Mouse (Mus musculus) limb, embryonic 11.5 days (tissue): Measurements from ENCODE around the gene Slc22a23. TPM values are rescaled to one million over a fixed set of nuclear protein-coding genes. Genes with fewer than 3 reads are reported as not detected.

Experiments
- ATAC-seq: fragments of 200-750 bp; cut with Nextera tagmentation; 2 replicates; pipeline ENCODE4 v1.8.0; 2017; ENCODE audit warnings: low read depth; ENCODE audit not compliant: insufficient number of reproducible peaks, low FRiP score, low TSS enrichment
- DNase-seq: peaks from one replicate; pipeline ENCODE4 v3.0.0-alpha.2; 2015; ENCODE audit warnings: low spot score
- H3K27ac ChIP-seq: fragments of 300-500 bp; sonication (generic); replicated peaks from 2 replicates; pipeline ENCODE4 v1.5.1; 2014; ENCODE audit warnings: low read depth, mild to moderate bottlenecking, low read length
- H3K27me3 ChIP-seq: fragments of 300-500 bp; sonication (generic); 2 replicates; pipeline ENCODE4 v1.6.1; 2014; ENCODE audit warnings: mild to moderate bottlenecking, low read length, mixed read lengths; ENCODE audit not compliant: control insufficient read depth, insufficient read depth
- H3K36me3 ChIP-seq: fragments of 300-500 bp; sonication (generic); 2 replicates; pipeline ENCODE4 v1.6.1; 2014; ENCODE audit warnings: mild to moderate bottlenecking, low read length, moderate library complexity, mixed read lengths; ENCODE audit not compliant: control insufficient read depth, insufficient read depth
- H3K4me1 ChIP-seq: fragments of 300-500 bp; sonication (generic); 2 replicates; pipeline ENCODE4 v1.6.1; 2014; ENCODE audit warnings: low read length, mixed read lengths; ENCODE audit not compliant: control insufficient read depth, insufficient read depth
- H3K4me2 ChIP-seq: fragments of 300-500 bp; sonication (generic); 2 replicates; pipeline ENCODE4 v1.6.1; 2014; ENCODE audit warnings: low read depth, mild to moderate bottlenecking, moderate library complexity; ENCODE audit not compliant: severe bottlenecking
- H3K4me3 ChIP-seq: fragments of 300-500 bp; sonication (generic); 2 replicates; pipeline ENCODE4 v1.5.1; 2014; ENCODE audit warnings: low read depth, low read length
- H3K9ac ChIP-seq: fragments of 300-500 bp; sonication (generic); 2 replicates; pipeline ENCODE4 v1.6.1; 2014; ENCODE audit warnings: mild to moderate bottlenecking, low read length
- H3K9me3 ChIP-seq: fragments of 300-500 bp; sonication (generic); 2 replicates; pipeline ENCODE4 v1.6.1; 2016; ENCODE audit warnings: low read length; ENCODE audit not compliant: control insufficient read depth
- WGBS: fragments of 180-500 bp; shearing (Covaris S2); extraction: QIAGEN DNeasy Blood & Tissue Kit; methylation state at CpG from one replicate; pipeline ENCODE4 v1.1.7; 2014; 5-methylcytosine and 5-hydroxymethylcytosine counted together
- polyA plus RNA-seq: library from polyadenylated mRNA; unstranded; fragments of >200 nt; fragmentation: Nextera tagmentation; extraction: Ambion mirVana; gene quantifications from 2 replicates; pipeline ENCODE4 v1.2.1, GENCODE M21; 2014

Slc22a23 gene
- polyA plus RNA-seq, 1 experiment from 2014 or later: 3.2 TPM

DNA sequence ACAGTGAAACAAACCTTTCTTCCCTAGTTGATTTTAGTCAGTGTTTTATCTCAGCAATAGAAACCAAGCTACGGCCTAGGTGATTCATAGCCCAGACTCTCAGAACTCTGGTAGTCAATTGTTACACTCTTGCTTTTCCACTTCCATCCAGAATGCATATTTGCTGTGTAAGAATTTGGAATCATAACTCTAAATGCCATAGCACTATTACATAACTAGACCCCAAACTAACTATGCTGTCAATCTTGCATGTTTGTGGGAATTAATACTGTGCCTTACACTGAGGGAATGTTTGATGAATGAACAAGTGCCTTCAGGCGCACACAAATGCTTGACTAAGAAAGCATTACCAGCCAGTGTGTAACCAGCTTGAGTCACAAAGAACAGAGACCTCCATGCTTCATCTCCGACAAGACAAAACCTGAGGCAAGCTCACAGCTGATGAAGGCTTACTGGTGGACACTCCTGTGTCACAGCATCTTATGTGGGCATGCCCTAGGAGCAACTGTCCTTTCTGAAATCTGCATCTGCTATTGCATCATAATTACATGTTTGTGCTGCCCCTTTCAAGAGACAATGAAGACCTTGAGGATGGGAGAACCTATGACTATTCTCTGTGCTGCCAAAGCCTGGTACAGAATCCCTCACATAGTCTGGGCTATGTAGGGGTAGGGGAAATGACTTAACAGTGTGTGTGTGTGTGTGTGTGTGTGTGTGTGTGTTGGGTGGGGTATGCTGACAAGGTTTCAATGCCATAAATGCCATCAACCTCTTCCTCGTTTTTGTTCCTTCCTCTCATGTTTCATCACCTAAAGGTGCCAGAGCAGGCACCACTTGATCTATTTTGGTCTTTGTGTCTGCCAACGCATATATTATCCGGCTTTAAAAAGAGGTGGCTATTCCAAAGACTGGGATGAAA lies 27.2 kb upstream of the Slc22a23 start:
- no peak overlapping the region for H3K9ac ChIP-seq
- H3K4me1 ChIP-seq: no peaks in the 10 kb centered on the region
- no peaks in the 10 kb centered on the region for H3K27me3 ChIP-seq
- 83% methylated on average over 6 of the region's 6 CpGs for WGBS
- no peak overlapping the region for H3K4me3 ChIP-seq
- no peaks in the 10 kb centered on the region for H3K9me3 ChIP-seq
- no peak overlapping the region for H3K4me2 ChIP-seq
- H3K27ac ChIP-seq: no peak overlapping the region
- no peaks in the 10 kb centered on the region for H3K36me3 ChIP-seq
- ATAC-seq (no peak), DNase-seq (no peak)

DNA sequence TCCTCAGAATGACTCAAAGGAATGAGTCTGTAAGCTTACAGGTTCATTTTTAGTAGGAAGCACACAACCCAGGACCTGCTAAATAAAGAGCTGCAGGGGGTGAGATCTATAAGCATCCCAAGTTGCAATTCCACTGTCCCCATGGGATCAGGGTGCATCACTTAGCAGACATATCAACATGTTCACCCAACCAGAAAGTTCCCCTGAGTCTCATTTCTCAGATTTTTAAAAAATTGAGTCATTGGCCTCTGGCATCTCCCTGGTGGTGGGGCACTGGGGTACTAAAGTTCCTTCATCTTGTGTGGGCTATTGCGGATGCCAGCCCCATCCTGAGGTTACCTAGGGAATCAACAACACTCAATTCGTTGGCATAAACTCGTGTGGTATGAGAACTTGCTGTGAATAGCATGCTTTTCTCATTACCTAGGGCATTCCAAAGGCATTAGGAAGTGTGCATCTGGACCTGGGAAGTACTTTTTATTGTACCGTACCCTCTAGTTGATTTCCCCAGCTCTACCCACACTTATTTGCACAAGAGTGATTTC lies 25.4 kb upstream of the Slc22a23 start:
- no peak overlapping the region for H3K9ac ChIP-seq

DNA sequence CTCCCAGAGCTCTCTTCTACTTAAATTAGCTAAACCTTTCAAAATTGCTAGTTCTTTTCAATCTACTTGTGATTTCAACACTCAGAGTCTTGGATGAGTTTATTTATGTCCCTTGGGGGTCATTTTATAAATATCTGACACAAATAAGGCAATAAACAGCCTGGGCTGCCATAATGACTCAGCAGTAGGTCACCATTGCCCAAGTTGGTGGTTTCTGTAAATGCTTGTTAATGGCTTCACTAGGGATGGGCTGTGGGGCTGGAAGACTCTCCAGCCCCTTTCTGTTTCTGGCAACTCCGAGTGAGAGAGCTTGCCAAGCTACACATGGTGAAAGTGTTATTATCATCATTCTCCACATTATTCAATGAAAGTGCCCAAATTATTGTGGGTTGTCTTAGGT lies 20.2 kb upstream of the Slc22a23 start:
- DNase-seq: no peak
- Histone ChIP-seq H3K4me2 (no peak overlapping the region), H3K9ac (no peak overlapping the region), H3K9me3 (no peaks in the 10 kb centered on the region), H3K36me3 (no peaks in the 10 kb centered on the region), H3K4me3 (no peak overlapping the region), H3K27ac (no peak overlapping the region), H3K27me3 (no peaks in the 10 kb centered on the region), H3K4me1 (no peaks in the 10 kb centered on the region)
- ATAC-seq: no peak
- WGBS: 60% methylated on average over 1 of the region's 1 CpGs

More for the DNA sequence above, 25.4 kb upstream of the Slc22a23 start:
- DNase-seq (no peak), ATAC-seq (no peak)
- Histone ChIP-seq H3K9me3 (no peaks in the 10 kb centered on the region), H3K4me2 (no peak overlapping the region), H3K4me1 (no peaks in the 10 kb centered on the region), H3K27me3 (no peaks in the 10 kb centered on the region), H3K36me3 (no peaks in the 10 kb centered on the region), H3K27ac (no peak overlapping the region), H3K4me3 (no peak overlapping the region)
- WGBS: 78% methylated on average over 4 of the region's 4 CpGs

- H3K4me1 ChIP-seq: no peaks in the 10 kb centered on the region
- H3K4me2 ChIP-seq: no peak overlapping the region
- H3K9ac ChIP-seq: no peak overlapping the region
- H3K4me3 ChIP-seq: no peak overlapping the region
- no peak overlapping the region for H3K27ac ChIP-seq
- DNase-seq (no peak), ATAC-seq (no peak)
- H3K27me3 ChIP-seq: no peaks in the 10 kb centered on the region
- no peaks in the 10 kb centered on the region for H3K36me3 ChIP-seq
- WGBS: 97% methylated on average over 5 of the region's 5 CpGs
- no peaks in the 10 kb centered on the region for H3K9me3 ChIP-seq
Measured at GRCm38 (mm10) chr13:34355656-34356055, 10.7 kb upstream of the Slc22a23 start.

DNA sequence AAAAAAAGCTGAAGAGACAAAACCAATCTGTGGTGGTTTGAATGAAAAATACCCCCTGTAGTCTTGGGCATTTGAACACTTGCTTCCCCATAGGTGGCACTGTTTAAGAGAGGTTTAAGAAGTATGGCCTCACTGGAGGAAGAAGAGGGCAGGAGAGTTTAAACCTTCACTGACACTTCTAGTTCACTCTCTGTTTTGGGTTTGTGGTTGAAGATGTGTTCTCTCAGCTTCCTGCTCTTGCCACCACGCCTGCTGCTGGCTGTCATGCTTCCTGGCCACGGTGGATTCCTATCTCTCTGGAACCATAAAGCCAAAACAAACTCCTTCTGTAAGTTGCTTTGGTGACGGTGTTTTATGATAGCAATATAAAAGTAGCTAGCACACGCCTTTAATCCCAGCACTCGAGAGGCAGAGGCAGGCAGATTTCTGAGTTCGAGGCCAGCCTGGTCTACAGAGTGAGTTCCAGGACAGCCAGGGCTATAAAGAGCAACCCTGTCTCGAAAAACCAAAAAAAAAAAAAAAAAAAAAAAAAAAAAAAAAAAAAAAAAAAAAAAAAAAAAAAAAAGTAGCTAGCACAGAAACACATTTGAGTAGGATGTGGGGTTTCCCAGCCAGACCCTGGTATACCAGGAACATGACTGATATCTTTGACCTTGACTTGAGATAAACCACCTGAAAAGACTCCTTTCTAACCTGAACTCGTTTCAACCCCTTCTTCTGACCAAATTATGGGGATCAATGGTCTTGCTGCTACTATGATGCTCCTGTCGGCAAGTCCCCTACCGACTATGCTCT lies 10.0 kb upstream of the Slc22a23 start:
- ATAC-seq (no peak), DNase-seq (no peak)
- Histone ChIP-seq H3K9ac (no peak overlapping the region), H3K4me3 (no peak overlapping the region), H3K9me3 (no peaks in the 10 kb centered on the region), H3K4me1 (no peaks in the 10 kb centered on the region), H3K4me2 (no peak overlapping the region), H3K27me3 (no peaks in the 10 kb centered on the region), H3K36me3 (no peaks in the 10 kb centered on the region), H3K27ac (no peak overlapping the region)
- WGBS: 83% methylated on average over 10 of the region's 10 CpGs

DNA sequence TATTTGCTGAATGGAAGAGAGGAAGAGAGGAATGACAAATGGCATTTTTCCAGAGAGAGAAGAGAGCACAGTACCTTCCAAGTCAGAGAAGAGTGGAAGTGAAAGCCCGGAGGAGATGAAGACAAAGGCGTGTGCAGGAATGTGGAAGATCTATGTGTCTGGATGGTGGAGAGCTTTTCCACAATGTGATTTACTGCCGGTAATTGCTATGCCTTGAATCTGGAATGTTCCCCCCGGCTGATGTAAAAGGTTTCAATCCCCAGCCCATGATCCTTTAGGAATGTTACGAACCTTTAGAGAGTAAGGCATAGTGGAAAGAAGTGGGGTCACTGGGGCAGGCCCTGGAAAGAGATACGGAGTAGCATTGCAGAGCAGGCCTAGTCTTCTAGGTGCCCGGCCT lies 8.3 kb upstream of the Slc22a23 start:
- H3K27me3 ChIP-seq: no peaks in the 10 kb centered on the region
- H3K27ac ChIP-seq: no peak overlapping the region
- H3K4me1 ChIP-seq: no peaks in the 10 kb centered on the region
- H3K9me3 ChIP-seq: no peaks in the 10 kb centered on the region
- H3K36me3 ChIP-seq: no peaks in the 10 kb centered on the region
- DNase-seq (no peak), ATAC-seq (no peak)
- H3K9ac ChIP-seq: no peak overlapping the region
- WGBS: 66% methylated on average over 7 of the region's 7 CpGs
- H3K4me2 ChIP-seq: no peak overlapping the region
- H3K4me3 ChIP-seq: no peak overlapping the region

DNA sequence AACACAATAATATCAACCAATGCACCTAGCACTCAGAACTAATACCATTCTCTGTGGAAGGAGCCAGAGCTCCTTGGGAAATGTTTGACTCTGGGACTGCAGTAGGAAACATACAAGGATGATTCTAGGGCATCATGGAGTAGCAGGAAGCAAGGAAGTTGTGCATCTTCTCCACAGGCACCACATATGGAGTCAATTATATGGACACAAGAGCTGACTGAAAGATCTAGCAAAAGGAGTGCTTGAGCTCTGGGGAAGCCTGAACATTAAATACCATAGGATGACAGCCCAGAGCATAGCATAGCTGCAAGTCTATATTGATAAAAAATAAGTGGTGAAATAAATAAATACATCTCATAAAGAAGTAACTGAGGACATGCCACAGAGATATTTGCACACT lies 6.5 kb upstream of the Slc22a23 start:
- Histone ChIP-seq H3K9me3 (no peaks in the 10 kb centered on the region), H3K4me2 (no peak overlapping the region), H3K4me1 (no peaks in the 10 kb centered on the region), H3K27me3 (peaks cover 2% of the 10 kb centered on the region; the same call in 1 of the 2 replicates), H3K4me3 (no peak overlapping the region), H3K9ac (no peak overlapping the region), H3K27ac (no peak overlapping the region), H3K36me3 (no peaks in the 10 kb centered on the region)
- DNase-seq: no peak
- ATAC-seq: no peak
